Comparison of ENCODE assay signal across 14 mouse cellular contexts in the genomic region with DNA sequence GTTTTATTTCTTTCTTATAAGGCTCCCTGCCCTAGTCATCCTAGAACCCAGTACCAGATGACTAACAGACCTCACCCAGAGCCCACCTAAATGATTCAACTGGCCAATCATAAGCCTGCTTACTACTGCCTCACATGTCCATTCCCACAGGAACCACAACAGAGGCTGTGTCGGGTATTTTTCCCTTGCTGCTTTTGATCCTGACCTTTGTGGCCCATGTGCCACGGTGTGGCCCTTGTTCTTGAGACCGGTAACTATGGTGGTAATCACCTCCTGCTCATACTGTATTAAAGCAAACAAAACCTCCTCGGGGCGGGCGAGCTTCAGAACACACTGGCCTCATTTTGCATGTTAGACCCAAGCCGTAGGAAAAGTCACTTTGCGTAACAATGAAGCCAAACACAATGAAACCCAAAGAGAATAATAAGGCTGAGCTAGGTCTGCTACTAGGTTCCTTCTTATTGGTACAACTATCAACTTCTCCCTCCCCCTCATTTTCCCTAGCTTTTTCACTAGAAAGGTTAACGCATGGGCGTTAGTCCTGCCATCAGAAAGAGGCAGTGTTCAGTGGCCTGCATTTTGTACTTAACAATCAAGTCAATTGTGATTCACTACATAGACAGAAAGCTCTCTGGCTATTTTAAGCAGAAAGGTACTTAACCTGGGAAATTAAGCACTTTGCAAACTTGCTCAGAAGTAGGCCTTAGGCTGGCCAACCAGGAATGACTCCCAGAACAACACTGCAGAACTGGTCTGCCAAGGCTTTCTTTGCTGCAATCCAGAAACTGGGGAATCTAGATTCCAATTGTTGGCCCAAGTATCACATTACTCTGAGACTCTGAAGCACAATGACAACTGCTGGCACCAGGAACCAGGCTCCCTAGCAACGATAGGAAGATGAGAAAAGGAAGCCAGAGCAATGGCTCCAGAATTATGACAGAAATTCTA. TPM values are rescaled to one million over a fixed set of nuclear protein-coding genes. Genes with fewer than 3 reads are reported as not detected.
DNase-seq lines count a peak whose midpoint lies in the region; ATAC-seq and TF ChIP-seq lines count a peak whose summit lies in the region.
"Had no signal": no experiment of that assay in that cellular context is flagged by ENCODE, and none has a peak within 500 bp of the region (broad histone marks: within the 10 kb centered on the region; RNA-seq: fewer than 3 reads in every experiment).

No protein-coding gene starts in this region.

- H3K4me3 ChIP-seq in hindbrain, embryonic 11.5 days (ENCODE audit: low read depth, low read length) = no peak overlapping the region
- H3K4me3 ChIP-seq in hindbrain, embryonic 16.5 days (ENCODE audit: low read length) = no peak overlapping the region
- H3K4me3 ChIP-seq in ES-Bruce4 (ENCODE audit: low read depth, low read length) = no peak overlapping the region
- H3K4me3 ChIP-seq in lung, embryonic 16.5 days (ENCODE audit: low read length) = no peak overlapping the region
- H3K4me3 ChIP-seq: kidney, embryonic 15.5 days had no signal

- TF ChIP-seq POLR2A in ES-Bruce4 (IDR thresholded peaks at IDR 0.05; ENCODE audit: insufficient read depth, low read length) = no peak

- H3K9me3 ChIP-seq in hindbrain, embryonic 11.5 days (ENCODE audit: control insufficient read depth, low read length) = no peaks in the 10 kb centered on the region
- H3K9me3 ChIP-seq in hindbrain, embryonic 16.5 days (ENCODE audit: control insufficient read depth, low read length) = no peaks in the 10 kb centered on the region
- no peaks in the 10 kb centered on the region for H3K9me3 ChIP-seq in ES-Bruce4 (replicated peaks; ENCODE audit: control insufficient read depth, insufficient read depth, low read length, poor library complexity, severe bottlenecking)
- H3K9me3 ChIP-seq in lung, embryonic 16.5 days (ENCODE audit: control insufficient read depth, low read length) = no peaks in the 10 kb centered on the region
- H3K9me3 ChIP-seq: kidney, embryonic 15.5 days had no signal

- H3K27me3 ChIP-seq in hindbrain, embryonic 11.5 days (ENCODE audit: control insufficient read depth, insufficient read depth, low read length) = no peaks in the 10 kb centered on the region
- no peaks in the 10 kb centered on the region for H3K27me3 ChIP-seq in hindbrain, embryonic 16.5 days (replicated peaks; ENCODE audit: control insufficient read depth, insufficient read depth, low read length)
- no peaks in the 10 kb centered on the region for H3K27me3 ChIP-seq in ES-Bruce4 (ENCODE audit: control insufficient read depth, insufficient read depth, low read length, poor library complexity, severe bottlenecking)
- no peaks in the 10 kb centered on the region for H3K27me3 ChIP-seq in lung, embryonic 16.5 days (ENCODE audit: control insufficient read depth, insufficient read depth, low read depth, low read length)
- H3K27me3 ChIP-seq: kidney, embryonic 15.5 days had no signal

- 24% methylated on average over 11 of the region's 11 CpGs for WGBS in hindbrain, embryonic 11.5 days
- 23% methylated on average over 11 of the region's 11 CpGs for WGBS in hindbrain, embryonic 16.5 days
- WGBS in lung, embryonic 16.5 days = 47% methylated on average over 11 of the region's 11 CpGs

- no peak for ATAC-seq in hindbrain, embryonic 11.5 days (ENCODE audit: low FRiP score)
- no peak for ATAC-seq in hindbrain, embryonic 16.5 days
- ATAC-seq in lung, embryonic 16.5 days (ENCODE audit: low read depth) = peak; percentile 84
- ATAC-seq in megakaryocyte progenitor cell, adult 5-6 weeks (replicated peaks; ENCODE audit: poor library complexity) = no peak
- ATAC-seq: activated CD4-positive, CD25-positive, alpha-beta regulatory T cell, adult 4 months had no signal

- TF ChIP-seq CTCF in ES-Bruce4 (IDR thresholded peaks at IDR 0.05; ENCODE audit: low read depth, low read length) = no peak

- H3K9ac ChIP-seq in hindbrain, embryonic 11.5 days (ENCODE audit: low read depth, low read length) = no peak overlapping the region
- H3K9ac ChIP-seq in hindbrain, embryonic 16.5 days (ENCODE audit: low read depth, low read length) = no peak overlapping the region
- H3K9ac ChIP-seq in ES-Bruce4 (ENCODE audit: low read depth, poor library complexity, severe bottlenecking) = no peak overlapping the region
- no peak overlapping the region for H3K9ac ChIP-seq in lung, embryonic 16.5 days (ENCODE audit: low read length)
- H3K9ac ChIP-seq: hindbrain, embryonic 14.5 days; kidney, embryonic 15.5 days had no signal

- peak; percentile 19 for DNase-seq in hindbrain, embryonic 11.5 days (ENCODE audit: low spot score)
- DNase-seq in adipocyte (ENCODE audit: low spot score) = peak; percentile 71
- DNase-seq in cerebellum, adult 18-20 months = no peak
- no peak for DNase-seq in layer of hippocampus, postnatal 10 days (ENCODE audit: low spot score in 2 of 2)
- DNase-seq: liver had no signal

- H3K27ac ChIP-seq in hindbrain, embryonic 11.5 days (ENCODE audit: low read depth, low read length) = no peak overlapping the region
- no peak overlapping the region for H3K27ac ChIP-seq in hindbrain, embryonic 16.5 days (ENCODE audit: low read depth, low read length)
- H3K27ac ChIP-seq in ES-Bruce4 (ENCODE audit: insufficient read depth, low read length) = peak overlapping the region; percentile 82
- peak overlapping the region; percentile 75 for H3K27ac ChIP-seq in lung, embryonic 16.5 days (ENCODE audit: low read length)
- H3K27ac ChIP-seq: hindbrain, embryonic 14.5 days; kidney, embryonic 15.5 days had no signal

- no peaks in the 10 kb centered on the region for H3K36me3 ChIP-seq in hindbrain, embryonic 11.5 days (ENCODE audit: control insufficient read depth, insufficient read depth, low read length)
- H3K36me3 ChIP-seq in hindbrain, embryonic 16.5 days (ENCODE audit: control insufficient read depth, insufficient read depth, low read length) = no peaks in the 10 kb centered on the region
- no peaks in the 10 kb centered on the region for H3K36me3 ChIP-seq in ES-Bruce4 (ENCODE audit: control insufficient read depth, insufficient read depth, low read length, poor library complexity, severe bottlenecking)
- no peaks in the 10 kb centered on the region for H3K36me3 ChIP-seq in lung, embryonic 16.5 days (ENCODE audit: control insufficient read depth, insufficient read depth, low read length)
- H3K36me3 ChIP-seq: kidney, embryonic 15.5 days had no signal

- TF ChIP-seq EP300 in ES-Bruce4 (IDR thresholded peaks at IDR 0.05; ENCODE audit: insufficient read depth, low read depth, low read length) = peak; percentile 82

- no peaks in the 10 kb centered on the region for H3K4me1 ChIP-seq in hindbrain, embryonic 11.5 days (replicated peaks; ENCODE audit: control insufficient read depth, insufficient read depth, low read length)
- no peaks in the 10 kb centered on the region for H3K4me1 ChIP-seq in hindbrain, embryonic 16.5 days (ENCODE audit: control insufficient read depth, insufficient read depth, low read depth, low read length)
- H3K4me1 ChIP-seq in ES-Bruce4 (ENCODE audit: control insufficient read depth, insufficient read depth, low read length) = peaks cover 1% of the 10 kb centered on the region
- H3K4me1 ChIP-seq in lung, embryonic 16.5 days (replicated peaks; ENCODE audit: control insufficient read depth, insufficient read depth, low read length) = 0 out of 2 replicates have a peak, but pooled peaks cover 5% of the 10 kb centered on the region
- H3K4me1 ChIP-seq: kidney, embryonic 15.5 days had no signal

- H3K4me2 ChIP-seq in hindbrain, embryonic 11.5 days (replicated peaks; ENCODE audit: low read depth, low read length) = no peak overlapping the region
- no peak overlapping the region for H3K4me2 ChIP-seq in hindbrain, embryonic 16.5 days (ENCODE audit: low read length)
- no peak overlapping the region for H3K4me2 ChIP-seq in lung, embryonic 16.5 days (ENCODE audit: low read depth, low read length)
- H3K4me2 ChIP-seq: heart, embryonic 11.5 days; hindbrain, embryonic 14.5 days; kidney, embryonic 15.5 days had no signal

RNA-seq across cellular contexts. Expression of gene Pdcl2, which starts 9.4 kb away (rescaled TPM):
- polyA plus RNA-seq in hindbrain, embryonic 11.5 days (2014; fragmentation: Nextera tagmentation; extraction: Ambion mirVana) = not detected in 2 replicates
- polyA plus RNA-seq in hindbrain, embryonic 16.5 days (2015; fragmentation: Nextera tagmentation; extraction: Ambion mirVana) = not detected in 2 replicates
- polyA plus RNA-seq in ES-Bruce4 (2011; ENCODE audit: insufficient read depth, insufficient read length, low read depth, missing spikeins) = 1.2 and 1.3 TPM in 2 replicates
- not detected in 2 replicates for polyA plus RNA-seq in lung, embryonic 16.5 days (2015; fragmentation: Nextera tagmentation; extraction: Ambion mirVana)
- not detected in 2 replicates for total RNA-seq in megakaryocyte progenitor cell, adult 5-6 weeks (2015)
- total RNA-seq in megakaryocyte progenitor cell, adult 5-6 weeks (2017) = not detected in 2 replicates
- not detected for total RNA-seq in layer of hippocampus, postnatal 10 days (2021)
- polyA plus RNA-seq: activated CD4-positive, CD25-positive, alpha-beta regulatory T cell, adult 4 months; frontal cortex, adult 2 months; heart, embryonic 11.5 days; hindbrain, embryonic 14.5 days; kidney, embryonic 15.5 days had no signal

RNA-seq across cellular contexts. Expression of gene Clock, which starts 16.9 kb away (rescaled TPM):
- 13.9 and 16.6 TPM in 2 replicates for polyA plus RNA-seq in hindbrain, embryonic 11.5 days (2014; fragmentation: Nextera tagmentation; extraction: Ambion mirVana)
- polyA plus RNA-seq in hindbrain, embryonic 16.5 days (2015; fragmentation: Nextera tagmentation; extraction: Ambion mirVana) = 13.1 TPM in 2 replicates
- 14.8 and 17.0 TPM in 2 replicates for polyA plus RNA-seq in ES-Bruce4 (2011; ENCODE audit: insufficient read depth, insufficient read length, low read depth, missing spikeins)
- polyA plus RNA-seq in lung, embryonic 16.5 days (2015; fragmentation: Nextera tagmentation; extraction: Ambion mirVana) = 13.9 and 14.9 TPM in 2 replicates
- total RNA-seq in megakaryocyte progenitor cell, adult 5-6 weeks (2015) = 5.9 and 6.1 TPM in 2 replicates
- 7.1 and 7.5 TPM in 2 replicates for total RNA-seq in megakaryocyte progenitor cell, adult 5-6 weeks (2017)
- total RNA-seq in layer of hippocampus, postnatal 10 days (2021) = 10 to 100 TPM; 41.1 to 43.3 TPM

RNA-seq across cellular contexts. Expression of gene Nmu, which starts 42.1 kb away (rescaled TPM):
- polyA plus RNA-seq in hindbrain, embryonic 11.5 days (2014; fragmentation: Nextera tagmentation; extraction: Ambion mirVana) = not detected in 2 replicates
- 1.7 and 2.3 TPM in 2 replicates for polyA plus RNA-seq in hindbrain, embryonic 16.5 days (2015; fragmentation: Nextera tagmentation; extraction: Ambion mirVana)
- not detected in 2 replicates for polyA plus RNA-seq in ES-Bruce4 (2011; ENCODE audit: insufficient read depth, insufficient read length, low read depth, missing spikeins)
- 0.26 and 0.57 TPM in 2 replicates for polyA plus RNA-seq in lung, embryonic 16.5 days (2015; fragmentation: Nextera tagmentation; extraction: Ambion mirVana)
- total RNA-seq in megakaryocyte progenitor cell, adult 5-6 weeks (2015) = not detected in 2 replicates
- not detected in 2 replicates for total RNA-seq in megakaryocyte progenitor cell, adult 5-6 weeks (2017)
- total RNA-seq in layer of hippocampus, postnatal 10 days (2021) = not detected
- polyA plus RNA-seq: activated CD4-positive, CD25-positive, alpha-beta regulatory T cell, adult 4 months; heart, embryonic 11.5 days; kidney, embryonic 15.5 days had no signal

Comparison
In these comparisons a context has a peak if more than half of its experiments do, and no peak if none do; other contexts are left out.
1. DNase-seq: peak in hindbrain, embryonic 11.5 days (single experiment) and adipocyte (single experiment); none in cerebellum, adult 18-20 months (0 of 2) and layer of hippocampus, postnatal 10 days (0 of 2).
2. H3K27ac ChIP-seq: peak in ES-Bruce4 (single experiment) and lung, embryonic 16.5 days (single experiment); none in hindbrain, embryonic 11.5 days (single experiment) and hindbrain, embryonic 16.5 days (single experiment).